Mouse (Mus musculus) MEL-GATA-1-ER (cell line): ENCODE measurements around the gene Cd83.

Experiments
- DNase-seq: peaks from one replicate; pipeline ENCODE4 v3.0.0-alpha.2; 2012; ENCODE audit warnings: low read depth; ENCODE audit errors: extremely low read depth

The Cd83 gene

GRCm38 (mm10) chr13:43774605-43775426 is 9.8 kb upstream of the Cd83 start:
- no peak for DNase-seq

- DNase-seq = no peak
Observed at GRCm38 (mm10) chr13:43775427-43775733, 9.2 kb upstream of the Cd83 start.

GRCm38 (mm10) chr13:43777321-43778002 is 7.1 kb upstream of the Cd83 start:
- no peak for DNase-seq

GRCm38 (mm10) chr13:43778021-43778649 is 6.4 kb upstream of the Cd83 start:
- DNase-seq = no peak

GRCm38 (mm10) chr13:43778971-43779370 is 5.6 kb upstream of the Cd83 start:
- no peak for DNase-seq

- no peak for DNase-seq
Observed at GRCm38 (mm10) chr13:43780071-43780470, 4.5 kb upstream of the Cd83 start.

GRCm38 (mm10) chr13:43785712-43786072 is 1.1 kb downstream of the Cd83 start:
- DNase-seq = no peak

- DNase-seq = no peak
Observed at GRCm38 (mm10) chr13:43786171-43786795, 1.7 kb downstream of the Cd83 start.

- DNase-seq = no peak
Observed at GRCm38 (mm10) chr13:43787262-43787661, 2.7 kb downstream of the Cd83 start.

- no peak for DNase-seq
Observed at GRCm38 (mm10) chr13:43788071-43788470, 3.5 kb downstream of the Cd83 start.

GRCm38 (mm10) chr13:43788983-43789645 is 4.5 kb downstream of the Cd83 start:
- no peak for DNase-seq

GRCm38 (mm10) chr13:43790229-43791001 is 5.8 kb downstream of the Cd83 start:
- no peak for DNase-seq

- no peak for DNase-seq
Observed at GRCm38 (mm10) chr13:43795334-43795733, 10.8 kb downstream of the Cd83 start.

GRCm38 (mm10) chr13:43798655-43799054 is 14.1 kb downstream of the Cd83 start:
- no peak for DNase-seq

- no peak for DNase-seq
Observed at GRCm38 (mm10) chr13:43800136-43800535, 15.6 kb downstream of the Cd83 start.

GRCm38 (mm10) chr13:43801961-43802360 is 17.4 kb downstream of the Cd83 start:
- no peak for DNase-seq

- no peak for DNase-seq
Observed at GRCm38 (mm10) chr13:43802361-43803137, 18.0 kb downstream of the Cd83 start.

- DNase-seq = peak; percentile 2
Observed at GRCm38 (mm10) chr13:43804648-43805047, 20.1 kb downstream of the Cd83 start.

GRCm38 (mm10) chr13:43805159-43805758 is 20.7 kb downstream of the Cd83 start:
- DNase-seq = no peak
